Mouse (Mus musculus) testis, adult 2 months (tissue): ENCODE measurements around the gene Slc48a1.

Experiments used
- CTCF ChIP-seq: fragments of 200-500 bp; IDR thresholded peaks from 2 replicates; pipeline ENCODE4 v1.5.1; 2012; ENCODE audit warnings: low read depth, mild to moderate bottlenecking, inconsistent platforms, low read length, moderate library complexity; ENCODE audit not compliant: control insufficient read depth, insufficient read depth, insufficient replicate concordance
- POLR2A ChIP-seq: fragments of 200-500 bp; IDR thresholded peaks from 2 replicates; pipeline ENCODE4 v1.6.1; 2012; ENCODE audit warnings: low read depth, mild to moderate bottlenecking, inconsistent platforms, low read length, moderate library complexity; ENCODE audit not compliant: control insufficient read depth

- TF ChIP-seq CTCF (no peak), POLR2A (no peak)
Measured at GRCm38 (mm10) chr15:97811307-97811706, 33.0 kb downstream of the Slc48a1 start.
